Mouse (Mus musculus): ENCODE measurements around the gene Ngfr. TPM values are rescaled to one million over a fixed set of nuclear protein-coding genes. Genes with fewer than 3 reads are reported as not detected.

The Ngfr gene
- polyA plus RNA-seq, 1 experiment from 2014 or later, result 3.0 TPM

DNA sequence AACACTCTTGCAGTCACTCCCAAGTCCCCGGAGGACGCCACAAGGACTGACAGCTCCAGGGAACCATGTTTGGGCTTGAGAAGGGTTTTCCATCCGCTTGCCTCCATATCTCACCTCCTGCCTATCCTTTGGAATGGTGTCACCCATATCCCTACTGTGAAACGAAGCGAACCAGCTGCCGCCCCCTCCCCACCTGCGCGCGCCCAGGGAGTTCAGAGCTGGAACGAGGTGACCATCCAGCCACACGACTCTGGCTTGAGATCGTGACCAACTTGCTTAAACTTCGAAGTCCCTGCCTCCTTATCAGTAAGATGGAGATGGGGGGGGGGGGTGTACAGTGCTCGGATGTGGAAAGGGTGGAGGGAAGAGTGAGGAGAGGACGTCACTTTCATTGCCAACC lies 1.9 kb downstream of the Ngfr start:
- H3K4me1 ChIP-seq (ENCODE audit: control insufficient read depth in 2 of 2, insufficient read depth in 2 of 2, low read length in 2 of 2), result peaks cover 17 to 19% of the 10 kb centered on the region in 2 experiments
- H3K36me3 ChIP-seq (ENCODE audit: control insufficient read depth, insufficient read depth, low read length), result no peaks in the 10 kb centered on the region
- H3K27me3 ChIP-seq (ENCODE audit: control insufficient read depth, insufficient read depth, low read length), result peaks cover 96% of the 10 kb centered on the region
- no peaks in the 10 kb centered on the region for H3K9me3 ChIP-seq (ENCODE audit: control insufficient read depth, low read length)
- 1% methylated on average over 15 of the region's 15 CpGs for WGBS
- no peak overlapping the region for H3K27ac ChIP-seq (replicated peaks in 1 of 2; ENCODE audit: control insufficient read depth in 1 of 2, insufficient read depth in 1 of 2, low read depth in 2 of 2, low read length in 2 of 2)
- no peak for ATAC-seq (ENCODE audit: insufficient number of reproducible peaks, insufficient read depth, low FRiP score, low read depth)
- peak overlapping the region; percentile 78 for H3K4me2 ChIP-seq (ENCODE audit: low read length)
- no peak overlapping the region; the same call in 1 of the 2 replicates for H3K9ac ChIP-seq (ENCODE audit: low read length)
- peak overlapping the region; percentile 30 to 41 for H3K4me3 ChIP-seq (ENCODE audit: control insufficient read depth in 1 of 2, insufficient read depth in 1 of 2, low read depth in 1 of 2, low read length in 2 of 2)

DNA sequence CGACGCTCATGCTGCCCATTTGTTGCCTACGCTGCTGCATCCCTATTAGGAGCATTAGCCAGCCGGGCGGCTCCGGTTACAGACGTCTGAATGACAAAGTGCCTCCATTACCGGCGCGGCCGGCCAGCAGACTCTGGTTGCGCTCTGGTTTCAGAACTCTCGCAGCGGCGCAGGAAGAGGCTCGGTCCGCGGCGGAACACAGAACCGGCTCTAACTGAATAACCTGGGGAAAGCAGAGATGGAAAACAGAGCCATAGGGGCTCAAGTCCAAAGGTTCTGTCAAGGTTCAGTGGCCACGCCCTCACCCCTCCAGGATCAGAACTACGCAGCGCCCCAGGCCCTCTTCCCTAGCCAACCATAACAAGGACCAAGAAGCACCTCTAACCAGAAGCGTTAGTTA lies 2.3 kb downstream of the Ngfr start:
- H3K9me3 ChIP-seq (ENCODE audit: control insufficient read depth, low read length), result no peaks in the 10 kb centered on the region
- WGBS, result under 1% methylated on average over 24 of the region's 24 CpGs
- H3K9ac ChIP-seq (ENCODE audit: low read length), result no peak overlapping the region; the same call in 1 of the 2 replicates
- peaks cover 97% of the 10 kb centered on the region for H3K27me3 ChIP-seq (ENCODE audit: control insufficient read depth, insufficient read depth, low read length)
- peaks cover 17 to 19% of the 10 kb centered on the region in 2 experiments for H3K4me1 ChIP-seq (ENCODE audit: control insufficient read depth in 2 of 2, insufficient read depth in 2 of 2, low read length in 2 of 2)
- no peaks in the 10 kb centered on the region for H3K36me3 ChIP-seq (ENCODE audit: control insufficient read depth, insufficient read depth, low read length)
- H3K4me2 ChIP-seq (ENCODE audit: low read length), result peak overlapping the region; percentile 78
- no peak for ATAC-seq (ENCODE audit: insufficient number of reproducible peaks, insufficient read depth, low FRiP score, low read depth)
- H3K4me3 ChIP-seq (ENCODE audit: control insufficient read depth in 1 of 2, insufficient read depth in 1 of 2, low read depth in 1 of 2, low read length in 2 of 2), result peak overlapping the region; percentile 30 to 41
- H3K27ac ChIP-seq (replicated peaks in 1 of 2; ENCODE audit: control insufficient read depth in 1 of 2, insufficient read depth in 1 of 2, low read depth in 2 of 2, low read length in 2 of 2), result no peak overlapping the region

DNA sequence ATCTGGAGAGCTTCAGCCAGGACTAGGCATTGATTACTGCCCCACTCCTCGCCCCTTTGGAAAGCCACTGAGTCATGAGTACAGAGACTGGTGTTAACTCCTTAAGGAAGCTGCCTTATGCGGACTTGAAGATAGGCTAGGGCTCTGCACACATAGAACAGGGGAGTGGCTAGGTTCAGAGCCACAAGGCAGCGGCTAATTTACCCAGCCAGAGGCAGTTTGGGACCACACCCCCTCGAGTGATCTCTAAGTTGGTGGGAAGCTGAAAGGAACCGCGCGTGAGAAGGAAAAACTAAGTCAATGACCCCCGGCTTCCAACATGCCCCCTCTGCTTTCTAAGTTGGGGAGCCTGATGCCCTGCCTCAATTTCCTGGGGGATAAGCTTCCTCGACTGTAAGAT lies 2.9 kb downstream of the Ngfr start:
- Histone ChIP-seq H3K36me3 (ENCODE audit: control insufficient read depth, insufficient read depth, low read length) (no peaks in the 10 kb centered on the region), H3K27me3 (ENCODE audit: control insufficient read depth, insufficient read depth, low read length) (peaks cover 98% of the 10 kb centered on the region), H3K9ac (ENCODE audit: low read length) (no peak overlapping the region), H3K27ac (replicated peaks in 1 of 2; ENCODE audit: control insufficient read depth in 1 of 2, insufficient read depth in 1 of 2, low read depth in 2 of 2, low read length in 2 of 2) (no peak overlapping the region), H3K4me1 (ENCODE audit: control insufficient read depth in 2 of 2, insufficient read depth in 2 of 2, low read length in 2 of 2) (peaks cover 17 to 19% of the 10 kb centered on the region in 2 experiments), H3K4me3 (ENCODE audit: control insufficient read depth in 1 of 2, insufficient read depth in 1 of 2, low read depth in 1 of 2, low read length in 2 of 2) (no peak overlapping the region), H3K9me3 (ENCODE audit: control insufficient read depth, low read length) (no peaks in the 10 kb centered on the region), H3K4me2 (ENCODE audit: low read length) (peak overlapping the region; percentile 78; the same call in 1 of the 2 replicates)
- 6% methylated on average over 9 of the region's 9 CpGs for WGBS
- no peak for ATAC-seq (ENCODE audit: insufficient number of reproducible peaks, insufficient read depth, low FRiP score, low read depth)

DNA sequence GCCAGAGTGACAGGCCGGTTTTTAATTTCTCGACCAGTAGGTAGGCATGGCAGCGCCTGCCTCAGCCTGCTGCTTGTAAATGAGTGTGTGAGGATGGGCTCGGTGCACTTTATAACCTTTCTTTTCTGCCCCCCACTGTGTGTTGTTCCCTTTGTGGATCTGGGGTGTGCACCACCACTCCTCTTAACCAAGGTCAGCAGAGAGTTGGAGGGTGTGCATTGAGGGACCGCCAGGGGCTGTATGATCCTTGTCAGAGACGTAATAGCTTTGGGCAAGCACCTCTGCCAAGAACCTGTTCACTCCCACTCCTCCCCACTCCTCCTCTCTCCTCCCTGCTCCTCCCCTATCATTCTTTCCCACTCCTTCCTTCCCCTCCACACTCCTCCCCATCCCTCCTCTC lies 4.1 kb downstream of the Ngfr start:
- Histone ChIP-seq H3K4me3 (ENCODE audit: control insufficient read depth in 1 of 2, insufficient read depth in 1 of 2, low read depth in 1 of 2, low read length in 2 of 2) (no peak overlapping the region), H3K27me3 (ENCODE audit: control insufficient read depth, insufficient read depth, low read length) (peaks cover 98% of the 10 kb centered on the region), H3K27ac (replicated peaks in 1 of 2; ENCODE audit: control insufficient read depth in 1 of 2, insufficient read depth in 1 of 2, low read depth in 2 of 2, low read length in 2 of 2) (no peak overlapping the region), H3K4me2 (ENCODE audit: low read length) (no peak overlapping the region), H3K9ac (ENCODE audit: low read length) (no peak overlapping the region), H3K4me1 (ENCODE audit: control insufficient read depth in 2 of 2, insufficient read depth in 2 of 2, low read length in 2 of 2) (peaks cover 17 to 19% of the 10 kb centered on the region in 2 experiments), H3K9me3 (ENCODE audit: control insufficient read depth, low read length) (no peaks in the 10 kb centered on the region), H3K36me3 (ENCODE audit: control insufficient read depth, insufficient read depth, low read length) (no peaks in the 10 kb centered on the region)
- ATAC-seq (ENCODE audit: insufficient number of reproducible peaks, insufficient read depth, low FRiP score, low read depth), result no peak
- 52% methylated on average over 6 of the region's 6 CpGs for WGBS

DNA sequence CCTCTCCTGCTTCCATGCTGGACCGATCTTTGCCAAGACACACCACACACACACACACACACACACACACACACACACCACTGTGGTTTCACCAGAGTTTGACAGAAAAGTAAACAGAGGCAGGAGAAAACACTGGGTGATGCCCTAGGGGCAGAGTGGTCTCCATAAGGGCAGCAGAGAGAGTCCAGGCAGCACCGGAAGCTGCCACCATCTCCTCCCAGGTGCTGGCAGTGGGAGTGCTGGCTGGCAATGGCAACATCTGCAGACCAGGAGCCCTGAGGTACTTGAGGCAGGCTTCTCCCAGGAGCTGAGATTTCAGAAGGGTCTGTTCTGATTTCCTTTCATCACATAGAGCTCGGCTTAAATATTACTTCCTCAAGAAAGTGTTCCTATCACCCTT lies 5.3 kb downstream of the Ngfr start:
- Histone ChIP-seq H3K27me3 (ENCODE audit: control insufficient read depth, insufficient read depth, low read length) (peaks cover 98% of the 10 kb centered on the region), H3K4me1 (ENCODE audit: control insufficient read depth in 2 of 2, insufficient read depth in 2 of 2, low read length in 2 of 2) (peaks cover 20 to 21% of the 10 kb centered on the region in 2 experiments), H3K36me3 (ENCODE audit: control insufficient read depth, insufficient read depth, low read length) (no peaks in the 10 kb centered on the region), H3K9ac (ENCODE audit: low read length) (no peak overlapping the region), H3K4me2 (ENCODE audit: low read length) (no peak overlapping the region), H3K4me3 (ENCODE audit: control insufficient read depth in 1 of 2, insufficient read depth in 1 of 2, low read depth in 1 of 2, low read length in 2 of 2) (no peak overlapping the region), H3K27ac (replicated peaks in 1 of 2; ENCODE audit: control insufficient read depth in 1 of 2, insufficient read depth in 1 of 2, low read depth in 2 of 2, low read length in 2 of 2) (no peak overlapping the region), H3K9me3 (ENCODE audit: control insufficient read depth, low read length) (no peaks in the 10 kb centered on the region)
- ATAC-seq (ENCODE audit: insufficient number of reproducible peaks, insufficient read depth, low FRiP score, low read depth), result no peak
- WGBS, result 39% methylated on average over 3 of the region's 3 CpGs

DNA sequence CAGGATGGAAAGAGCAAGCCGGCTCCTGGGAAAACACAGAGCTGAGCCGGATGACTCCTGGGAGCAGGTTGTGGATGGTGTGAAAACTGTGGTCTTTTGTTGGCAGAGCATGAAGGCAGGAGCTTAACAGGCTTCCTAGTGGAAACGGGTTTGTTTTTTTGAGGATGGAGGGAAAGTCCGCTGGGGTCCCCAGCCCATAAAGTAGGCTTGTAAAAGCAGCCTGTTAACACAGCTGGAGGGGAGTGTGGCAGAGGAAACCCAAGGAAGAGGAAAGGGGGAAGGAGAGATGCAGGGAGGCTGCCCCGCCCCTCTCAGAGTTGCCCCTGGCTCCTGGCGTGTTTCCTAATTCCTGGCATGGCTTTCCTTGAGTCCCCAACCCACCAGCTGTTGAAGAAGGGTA lies 8.1 kb downstream of the Ngfr start:
- H3K9ac ChIP-seq (ENCODE audit: low read length), result no peak overlapping the region
- no peak for ATAC-seq (ENCODE audit: insufficient number of reproducible peaks, insufficient read depth, low FRiP score, low read depth)
- H3K4me3 ChIP-seq (ENCODE audit: control insufficient read depth in 1 of 2, insufficient read depth in 1 of 2, low read depth in 1 of 2, low read length in 2 of 2), result no peak overlapping the region
- peaks cover 14 to 24% of the 10 kb centered on the region in 2 experiments; a peak in 3 of 4 replicates for H3K4me1 ChIP-seq (ENCODE audit: control insufficient read depth in 2 of 2, insufficient read depth in 2 of 2, low read length in 2 of 2)
- peaks cover 80% of the 10 kb centered on the region for H3K27me3 ChIP-seq (ENCODE audit: control insufficient read depth, insufficient read depth, low read length)
- H3K9me3 ChIP-seq (ENCODE audit: control insufficient read depth, low read length), result no peaks in the 10 kb centered on the region
- no peak overlapping the region for H3K27ac ChIP-seq (replicated peaks in 1 of 2; ENCODE audit: control insufficient read depth in 1 of 2, insufficient read depth in 1 of 2, low read depth in 2 of 2, low read length in 2 of 2)
- no peak overlapping the region for H3K4me2 ChIP-seq (ENCODE audit: low read length)
- H3K36me3 ChIP-seq (ENCODE audit: control insufficient read depth, insufficient read depth, low read length), result no peaks in the 10 kb centered on the region
- 23% methylated on average over 6 of the region's 6 CpGs for WGBS

DNA sequence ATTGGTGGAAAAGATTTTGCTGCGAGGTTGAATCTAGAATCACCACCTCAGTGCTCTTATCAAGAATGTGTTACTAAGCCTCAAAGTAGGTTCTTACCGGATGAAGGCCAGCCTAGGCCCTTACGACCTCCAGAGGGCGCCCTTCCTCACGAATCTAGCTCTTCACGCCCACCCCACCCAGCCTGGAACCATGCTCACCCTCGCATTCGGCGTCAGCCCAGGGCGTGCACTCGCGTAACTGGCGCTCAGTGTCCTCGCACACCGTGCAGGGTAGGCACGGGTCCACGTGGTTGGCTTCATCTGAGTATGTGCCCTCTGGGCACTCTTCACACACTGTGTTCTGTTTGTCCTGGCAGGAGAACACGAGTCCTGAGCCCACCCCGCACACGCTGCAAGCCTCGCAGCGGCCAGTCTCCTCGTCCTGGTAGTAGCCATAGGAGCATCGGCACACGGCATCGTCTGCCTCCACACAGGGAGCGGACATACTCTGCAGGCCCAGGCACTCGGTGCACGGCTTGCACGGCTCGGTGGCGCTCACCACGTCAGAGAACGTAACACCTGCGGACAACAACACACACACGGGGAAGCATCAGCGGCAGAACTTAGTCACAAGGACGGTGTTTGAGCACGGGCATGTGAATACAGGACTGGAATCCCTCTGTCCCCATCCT lies 9.6 kb downstream of the Ngfr start:
- 0 out of 2 replicates have a peak overlapping the region, but pooled peaks have one; percentile 36 for H3K4me2 ChIP-seq (ENCODE audit: low read length)
- 18% methylated on average over 39 of the region's 39 CpGs for WGBS
- H3K27ac ChIP-seq (replicated peaks in 1 of 2; ENCODE audit: control insufficient read depth in 1 of 2, insufficient read depth in 1 of 2, low read depth in 2 of 2, low read length in 2 of 2), result no peak overlapping the region

DNA sequence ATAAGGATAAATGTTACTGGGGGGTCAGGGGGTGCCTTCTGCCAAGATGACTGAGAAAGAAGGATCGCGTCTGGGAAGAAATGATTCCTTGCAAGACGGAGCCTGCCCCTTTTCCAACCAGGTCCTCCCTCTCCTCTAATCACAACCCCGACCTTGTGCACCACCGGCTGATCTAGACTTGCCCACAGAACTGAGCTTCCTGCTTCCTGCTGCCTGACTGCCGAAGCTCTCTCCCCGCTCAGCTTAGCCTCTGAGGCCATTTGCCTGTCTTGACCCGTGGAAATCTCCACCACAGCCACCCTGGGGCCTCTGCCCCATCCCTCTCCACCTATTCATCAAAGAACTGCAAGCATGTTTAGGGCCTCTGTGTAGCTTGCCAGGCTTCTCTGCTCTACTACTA lies 11.2 kb downstream of the Ngfr start:
- ATAC-seq (ENCODE audit: insufficient number of reproducible peaks, insufficient read depth, low FRiP score, low read depth), result no peak
- no peaks in the 10 kb centered on the region for H3K36me3 ChIP-seq (ENCODE audit: control insufficient read depth, insufficient read depth, low read length)
- H3K4me1 ChIP-seq (ENCODE audit: control insufficient read depth in 2 of 2, insufficient read depth in 2 of 2, low read length in 2 of 2), result peaks cover 14 to 20% of the 10 kb centered on the region in 2 experiments; a peak in 3 of 4 replicates
- H3K9me3 ChIP-seq (ENCODE audit: control insufficient read depth, low read length), result no peaks in the 10 kb centered on the region
- WGBS, result 45% methylated on average over 8 of the region's 8 CpGs
- peaks cover 55% of the 10 kb centered on the region for H3K27me3 ChIP-seq (ENCODE audit: control insufficient read depth, insufficient read depth, low read length)
- peak overlapping the region; percentile 21; the same call in 1 of the 2 replicates for H3K4me2 ChIP-seq (ENCODE audit: low read length)
- no peak overlapping the region for H3K4me3 ChIP-seq (ENCODE audit: control insufficient read depth in 1 of 2, insufficient read depth in 1 of 2, low read depth in 1 of 2, low read length in 2 of 2)
- H3K27ac ChIP-seq (replicated peaks in 1 of 2; ENCODE audit: control insufficient read depth in 1 of 2, insufficient read depth in 1 of 2, low read depth in 2 of 2, low read length in 2 of 2), result no peak overlapping the region
- no peak overlapping the region for H3K9ac ChIP-seq (ENCODE audit: low read length)

More for the DNA sequence above, 9.6 kb downstream of the Ngfr start:
- peaks cover 64% of the 10 kb centered on the region for H3K27me3 ChIP-seq (ENCODE audit: control insufficient read depth, insufficient read depth, low read length)
- H3K4me1 ChIP-seq (ENCODE audit: control insufficient read depth in 2 of 2, insufficient read depth in 2 of 2, low read length in 2 of 2), result peaks cover 14 to 24% of the 10 kb centered on the region in 2 experiments; a peak in 3 of 4 replicates
- no peaks in the 10 kb centered on the region for H3K9me3 ChIP-seq (ENCODE audit: control insufficient read depth, low read length)
- H3K36me3 ChIP-seq (ENCODE audit: control insufficient read depth, insufficient read depth, low read length), result no peaks in the 10 kb centered on the region
- no peak overlapping the region for H3K4me3 ChIP-seq (ENCODE audit: control insufficient read depth in 1 of 2, insufficient read depth in 1 of 2, low read depth in 1 of 2, low read length in 2 of 2)
- ATAC-seq (ENCODE audit: insufficient number of reproducible peaks, insufficient read depth, low FRiP score, low read depth), result no peak
- no peak overlapping the region for H3K9ac ChIP-seq (ENCODE audit: low read length)
